Comparison of ENCODE assay signal across 35 mouse cellular contexts in genomic region chr2:153171966-153172365, GRCm38 (mm10). TPM values are rescaled to one million over a fixed set of nuclear protein-coding genes. Genes with fewer than 3 reads are reported as not detected.
DNase-seq lines count a peak whose midpoint lies in the region; ATAC-seq and TF ChIP-seq lines count a peak whose summit lies in the region.
"Had no signal": no experiment of that assay in that cellular context is flagged by ENCODE, and none has a peak within 500 bp of the region (broad histone marks: within the 10 kb centered on the region; RNA-seq: fewer than 3 reads in every experiment).

No protein-coding gene starts in this region.

- CTCF ChIA-PET in Patski (lab: Charles Lee) = interaction anchor here (1.2 kb wide), 1 partner anchor 9 kb away, joined by 3 read pairs; no protein-coding TSS in a partner anchor

- DNase-seq in kidney, postnatal 36 days = no peak
- DNase-seq in Patski (ENCODE audit: low read depth, low spot score) = no peak
- DNase-seq in layer of hippocampus, adult 11-12 months (ENCODE audit: low spot score) = no peak
- DNase-seq in layer of hippocampus, adult 9-10 months (ENCODE audit: low spot score) = no peak
- no peak for DNase-seq in neural tube, embryonic 10.5 days (ENCODE audit: extremely low spot score, low spot score)
- DNase-seq: adrenal gland, adult 2 months; adrenal gland, postnatal 36 days; cerebellum, adult 18-20 months; cerebellum, postnatal 10 days; gastrocnemius, adult 2 months; gastrocnemius, postnatal 36 days; heart, adult 2 months; heart, postnatal 10 days; lung, adult 2 months; lung, postnatal 10 days; retina, postnatal 1 day; right cerebral cortex, postnatal 14 days; spleen, adult 18-20 months; thymus, adult 18-20 months; thymus, postnatal 36 days had no signal

- peaks cover 26% of the 10 kb centered on the region for H3K4me1 ChIP-seq in kidney, embryonic 16.5 days (ENCODE audit: insufficient read depth, low read length)
- peaks cover 11% of the 10 kb centered on the region for H3K4me1 ChIP-seq in intestine, embryonic 16.5 days (ENCODE audit: control insufficient read depth, insufficient read depth, low read length)

- WGBS in kidney, embryonic 16.5 days = 85% methylated on average over 5 of the region's 5 CpGs
- WGBS in intestine, embryonic 16.5 days = 80% methylated on average over 5 of the region's 5 CpGs

- no peak for ATAC-seq in kidney, embryonic 16.5 days (ENCODE audit: low FRiP score, low TSS enrichment)
- peak; percentile 47 for ATAC-seq in Patski
- ATAC-seq in intestine, embryonic 16.5 days = peak; percentile 62
- ATAC-seq: CD4-positive, CD25-positive, alpha-beta regulatory T cell, adult 4 months; forebrain, embryonic 16.5 days; inflammation-experienced regulatory T-cells, adult 6 months; midbrain, embryonic 13.5 days had no signal

- no peak overlapping the region for H3K9ac ChIP-seq in kidney, embryonic 16.5 days (replicated peaks; ENCODE audit: low read length)
- H3K9ac ChIP-seq in intestine, embryonic 16.5 days (ENCODE audit: low read depth, low read length) = no peak overlapping the region
- H3K9ac ChIP-seq: embryonic facial prominence, embryonic 13.5 days; heart, embryonic 13.5 days; hindbrain, embryonic 14.5 days; kidney, embryonic 15.5 days; limb, embryonic 12.5 days; midbrain, embryonic 13.5 days; neural tube, embryonic 15.5 days had no signal

- H3K27me3 ChIP-seq in kidney, embryonic 16.5 days (ENCODE audit: insufficient read depth, low read length) = no peaks in the 10 kb centered on the region
- no peaks in the 10 kb centered on the region for H3K27me3 ChIP-seq in Patski
- no peaks in the 10 kb centered on the region for H3K27me3 ChIP-seq in intestine, embryonic 16.5 days (replicated peaks; ENCODE audit: control insufficient read depth, insufficient read depth, low read length)
- H3K27me3 ChIP-seq: embryonic facial prominence, embryonic 13.5 days; heart, embryonic 13.5 days; kidney, embryonic 15.5 days; limb, embryonic 12.5 days; midbrain, embryonic 13.5 days; neural tube, embryonic 15.5 days had no signal

- H3K9me3 ChIP-seq in kidney, embryonic 16.5 days (ENCODE audit: low read length) = no peaks in the 10 kb centered on the region
- H3K9me3 ChIP-seq in intestine, embryonic 16.5 days (ENCODE audit: control insufficient read depth, low read length) = no peaks in the 10 kb centered on the region
- H3K9me3 ChIP-seq: embryonic facial prominence, embryonic 13.5 days; forebrain, embryonic 10.5 days; heart, embryonic 13.5 days; kidney, embryonic 15.5 days; limb, embryonic 12.5 days; midbrain, embryonic 13.5 days; neural tube, embryonic 15.5 days had no signal

- POLR2A ChIA-PET in Patski (lab: Charles Lee) = no interaction called here

- in situ Hi-C loops in Patski (cut with MboI; ENCODE audit: low pct_unique_long_range_greater_than_20kb) = no loop called here

- TF ChIP-seq CTCF in Patski (IDR thresholded peaks at IDR 0.05) = no peak

- 0 out of 2 replicates have a peak overlapping the region, but pooled peaks have one; percentile 9 for H3K27ac ChIP-seq in kidney, embryonic 16.5 days (ENCODE audit: low read length)
- H3K27ac ChIP-seq in intestine, embryonic 16.5 days (ENCODE audit: low read length) = 0 out of 2 replicates have a peak overlapping the region, but pooled peaks have one; percentile 20
- H3K27ac ChIP-seq: embryonic facial prominence, embryonic 13.5 days; forebrain, embryonic 10.5 days; gastrocnemius, adult 2 months; heart, adult 2 months; heart, embryonic 13.5 days; hindbrain, embryonic 14.5 days; kidney, embryonic 15.5 days; limb, embryonic 12.5 days; macrophage; midbrain, embryonic 13.5 days; neural tube, embryonic 15.5 days had no signal

- H3K4me2 ChIP-seq in kidney, embryonic 16.5 days (replicated peaks; ENCODE audit: low read depth, low read length) = no peak overlapping the region
- H3K4me2 ChIP-seq in intestine, embryonic 16.5 days (ENCODE audit: low read depth, low read length) = no peak overlapping the region
- H3K4me2 ChIP-seq: embryonic facial prominence, embryonic 13.5 days; heart, embryonic 13.5 days; hindbrain, embryonic 14.5 days; kidney, embryonic 15.5 days; limb, embryonic 12.5 days; liver, embryonic 11.5 days; midbrain, embryonic 13.5 days; neural tube, embryonic 15.5 days had no signal

- no peaks in the 10 kb centered on the region for H3K36me3 ChIP-seq in kidney, embryonic 16.5 days (ENCODE audit: insufficient read depth, low read length)
- no peaks in the 10 kb centered on the region for H3K36me3 ChIP-seq in intestine, embryonic 16.5 days (ENCODE audit: control insufficient read depth, insufficient read depth, low read length)
- H3K36me3 ChIP-seq: midbrain, embryonic 13.5 days; neural tube, embryonic 15.5 days had no signal

- H3K4me3 ChIP-seq in kidney, embryonic 16.5 days (ENCODE audit: low read length) = no peak overlapping the region
- no peak overlapping the region for H3K4me3 ChIP-seq in intestine, embryonic 16.5 days (ENCODE audit: low read length)
- H3K4me3 ChIP-seq: embryonic facial prominence, embryonic 13.5 days; forebrain, embryonic 10.5 days; gastrocnemius, adult 2 months; heart, adult 2 months; heart, embryonic 13.5 days; kidney, embryonic 15.5 days; limb, embryonic 12.5 days; midbrain, embryonic 13.5 days; neural tube, embryonic 15.5 days had no signal

RNA-seq across cellular contexts. Expression of gene Tm9sf4, which starts 10.9 kb away (rescaled TPM):
- 102 and 108 TPM in 2 replicates for polyA plus RNA-seq in kidney, embryonic 16.5 days (2015; fragmentation: Nextera tagmentation; extraction: Ambion mirVana)
- 95.3 TPM for polyA plus RNA-seq in Patski (2021)
- 95.8 and 101 TPM in 2 replicates for polyA plus RNA-seq in intestine, embryonic 16.5 days (2015; fragmentation: Nextera tagmentation; extraction: Ambion mirVana)

RNA-seq across cellular contexts. Expression of gene Tspyl3, which starts 53.3 kb away (rescaled TPM):
- polyA plus RNA-seq in kidney, embryonic 16.5 days (2015; fragmentation: Nextera tagmentation; extraction: Ambion mirVana) = 14.0 and 14.6 TPM in 2 replicates
- 0.06 TPM for polyA plus RNA-seq in Patski (2021)
- polyA plus RNA-seq in intestine, embryonic 16.5 days (2015; fragmentation: Nextera tagmentation; extraction: Ambion mirVana) = 10.7 and 11.4 TPM in 2 replicates

Comparison
In these comparisons a context has a peak if more than half of its experiments do, and no peak if none do; other contexts are left out.
1. RNA of gene Tspyl3, which starts 53.3 kb away (polyA plus RNA-seq): 14.0 to 14.6 TPM in kidney, embryonic 16.5 days and 10.7 to 11.4 TPM in intestine, embryonic 16.5 days; 0.06 TPM in Patski (single experiment); every median in the first group is over 10 times any median in the second.